Mouse (Mus musculus) CH12.LX (cell line): Measurements from ENCODE around the gene Macrod1. TPM values are rescaled to one million over a fixed set of nuclear protein-coding genes. Genes with fewer than 3 reads are reported as not detected.
A peak's percentile ranks its signal among the peaks of the same experiment; 100 is the strongest.

Source experiments
- DNase-seq: peaks from one replicate; pipeline ENCODE4 v3.0.0-alpha.2; 2013; ENCODE audit errors: extremely low read depth
- H3K27ac ChIP-seq: 2 replicates; pipeline ENCODE4 v1.5.1; 2012; ENCODE audit warnings: low read depth, mild to moderate bottlenecking, control low read depth, moderate library complexity; ENCODE audit not compliant: insufficient read depth
- H3K27me3 ChIP-seq: replicated peaks from 2 replicates; pipeline ENCODE3; 2012; ENCODE audit warnings: inconsistent platforms
- H3K36me3 ChIP-seq, 2 experiments: replicated peaks in 1 of 2; 2 replicates each; pipeline versions ENCODE3 to v1.6.1; 2012; ENCODE audit warnings: inconsistent platforms in 1 of 2, low read length in 1 of 2, mild to moderate bottlenecking in 1 of 2, mixed read lengths in 1 of 2, moderate library complexity in 1 of 2; ENCODE audit not compliant: control insufficient read depth in 1 of 2, insufficient read depth in 1 of 2
- H3K4me1 ChIP-seq, 2 experiments: 2 replicates each; pipeline ENCODE4 v1.6.1; 2012; ENCODE audit warnings: inconsistent platforms in 1 of 2, moderate library complexity in 1 of 2; ENCODE audit not compliant: insufficient read depth in 2 of 2, control insufficient read depth in 1 of 2
- H3K4me2 ChIP-seq: 2 replicates; pipeline ENCODE4 v1.6.1; 2012; ENCODE audit warnings: low read depth, mild to moderate bottlenecking, control low read depth; ENCODE audit not compliant: poor library complexity, insufficient read depth, severe bottlenecking
- H3K4me3 ChIP-seq, 3 experiments: fragments of 150-350 bp in 1 of 3; sonication (generic) in 1 of 3; replicated peaks in 1 of 3; 2 replicates each; pipeline versions ENCODE3 to v1.5.1; 2011 to 2012; ENCODE audit warnings: low read depth in 2 of 3, low read length in 2 of 3, mild to moderate bottlenecking in 2 of 3, moderate library complexity in 2 of 3, control low read depth in 1 of 3, improper control_type of control experiment in 1 of 3, inconsistent platforms in 1 of 3, mixed read lengths in 1 of 3; ENCODE audit not compliant: poor library complexity in 1 of 3
- H3K79me2 ChIP-seq: replicated peaks from 2 replicates; pipeline ENCODE4 v1.6.1; 2012; ENCODE audit warnings: mild to moderate bottlenecking, moderate library complexity; ENCODE audit not compliant: control insufficient read depth, poor library complexity, insufficient read depth, severe bottlenecking; ENCODE audit errors: extremely low read depth
- H3K9ac ChIP-seq: 2 replicates; pipeline ENCODE4 v1.6.1; 2012; ENCODE audit warnings: low read depth, mild to moderate bottlenecking, control low read depth, moderate library complexity; ENCODE audit not compliant: insufficient read depth
- H3K9me3 ChIP-seq: replicated peaks from 2 replicates; pipeline ENCODE3; 2012; ENCODE audit warnings: low read length, inconsistent platforms, mixed read lengths
- CTCF ChIP-seq, 2 experiments: IDR thresholded peaks in 1 of 2; conservative IDR thresholded peaks in 1 of 2; 2 replicates each; pipeline ENCODE4 v1.5.1; 2011 to 2012; ENCODE audit warnings: low read depth in 2 of 2, low read length in 2 of 2, improper control_type of control experiment in 1 of 2, inconsistent platforms in 1 of 2, mild to moderate bottlenecking in 1 of 2, moderate library complexity in 1 of 2
- EP300 ChIP-seq: IDR thresholded peaks from 2 replicates; pipeline ENCODE4 v1.6.1; 2011; ENCODE audit warnings: low read length, improper control_type of control experiment
- HCFC1 ChIP-seq: IDR thresholded peaks from 2 replicates; pipeline ENCODE4 v1.6.1; 2012; ENCODE audit warnings: low read depth, mild to moderate bottlenecking, inconsistent platforms, low read length, improper control_type of control experiment
- IRF4 ChIP-seq: IDR thresholded peaks from 2 replicates; pipeline ENCODE4 v1.6.1; 2014; ENCODE audit warnings: low read depth, mild to moderate bottlenecking, inconsistent platforms, low read length, improper control_type of control experiment
- JUN ChIP-seq: IDR thresholded peaks from 2 replicates; pipeline ENCODE4 v1.6.1; 2011; ENCODE audit warnings: low read depth, mild to moderate bottlenecking, low read length, improper control_type of control experiment, moderate library complexity; ENCODE audit not compliant: insufficient read depth
- KAT2A ChIP-seq: IDR thresholded peaks from 2 replicates; pipeline ENCODE4 v1.6.1; 2012; ENCODE audit warnings: low read length, improper control_type of control experiment, inconsistent platforms; ENCODE audit not compliant: insufficient replicate concordance
- MEF2A ChIP-seq: IDR thresholded peaks from 2 replicates; pipeline ENCODE4 v1.6.1; 2014; ENCODE audit warnings: low read depth, mild to moderate bottlenecking, inconsistent platforms, low read length, improper control_type of control experiment, borderline replicate concordance
- MYC ChIP-seq: IDR thresholded peaks from 2 replicates; pipeline ENCODE4 v1.6.1; 2011; ENCODE audit warnings: low read depth, mild to moderate bottlenecking, improper control_type of control experiment, low read length
- PAX5 ChIP-seq: IDR thresholded peaks from 2 replicates; pipeline ENCODE4 v1.6.1; 2012; ENCODE audit warnings: low read length, inconsistent platforms, mixed read lengths
- POLR2A ChIP-seq: IDR thresholded peaks from 2 replicates; pipeline ENCODE4 v1.6.1; 2011; ENCODE audit warnings: low read depth, mild to moderate bottlenecking, improper control_type of control experiment, low read length
- RAD21 ChIP-seq: IDR thresholded peaks from 2 replicates; pipeline ENCODE4 v1.6.1; 2011; ENCODE audit warnings: low read depth, mild to moderate bottlenecking, low read length, improper control_type of control experiment, moderate library complexity
- RCOR1 ChIP-seq: conservative IDR thresholded peaks from 2 replicates; pipeline ENCODE4 v1.6.1; 2012; ENCODE audit warnings: low read depth, mild to moderate bottlenecking, inconsistent platforms, low read length, improper control_type of control experiment
- SMC3 ChIP-seq: IDR thresholded peaks from 2 replicates; pipeline ENCODE4 v1.6.1; 2011; ENCODE audit warnings: low read depth, low read length, improper control_type of control experiment
- TCF12 ChIP-seq: IDR thresholded peaks from 2 replicates; pipeline ENCODE4 v1.6.1; 2014; ENCODE audit warnings: low read depth, mild to moderate bottlenecking, inconsistent platforms, low read length, improper control_type of control experiment
- dilution Hi-C: fragments of 300-500 bp; cut with MboI; formaldehyde crosslinking; loops from 2 replicates; pipeline ENCODE4 v1.14.3; 2020; ENCODE audit warnings: low sequenced_read_pairs; ENCODE audit not compliant: extremely low pct_unique_long_range_greater_than_20kb, extremely low pct_ligation_motif_present
- in situ Hi-C: fragments of 300-500 bp; cut with MboI; formaldehyde crosslinking; loops from 3 replicates; pipeline ENCODE4 v1.14.3; 2019; ENCODE audit warnings: low sequenced_read_pairs, low pct_ligation_motif_present, low pct_unique_long_range_greater_than_20kb, mixed read lengths
- polyA plus RNA-seq: library from polyadenylated mRNA; unstranded; fragments of >175 nt; gene quantifications from 2 replicates; pipeline ENCODE4 v1.2.1, GENCODE M21; 2012; ENCODE audit warnings: low read depth; ENCODE audit not compliant: insufficient read length
- total RNA-seq, 2 experiments: library from RNA; depleted of rRNA; stranded (reverse); fragments of 300-350 nt in 1 of 2; fragments of >200 nt in 1 of 2; gene quantifications; 2 replicates each; pipeline ENCODE4 v1.2.3; 2012 to 2014

Macrod1 gene
- total and polyA plus RNA-seq, 3 experiments: 1.0 TPM; not detected in 2

- Histone ChIP-seq H3K4me2 (no peak overlapping the region), H3K9ac (no peak overlapping the region), H3K79me2 (no peaks in the 10 kb centered on the region), H3K36me3 (no peaks in the 10 kb centered on the region), H3K4me3 (no peak overlapping the region), H3K27me3 (peaks cover 63% of the 10 kb centered on the region), H3K27ac (no peak overlapping the region)
- in situ Hi-C loops: loop anchor here (25.0 kb wide), 1 partner anchor 344 kb away; the partner anchor contains the start of gene 2700081O15Rik
- dilution Hi-C loops: no loop called here
- TF ChIP-seq MYC: no peak
- peak; percentile 79 for TF ChIP-seq RAD21
- no peak for TF ChIP-seq RCOR1
- peak; percentile 82 for TF ChIP-seq SMC3
- peak; percentile 40 to 87; a peak in 3 of 4 replicates for TF ChIP-seq CTCF (conservative IDR thresholded peaks at IDR 0.05 in 1 of 2, IDR thresholded peaks at IDR 0.05 in 1 of 2; ENCODE audit: low read depth in 2 of 2, low read length in 2 of 2)
- peak; percentile 9; the same call in 1 of the 2 replicates for TF ChIP-seq IRF4
- no peak for TF ChIP-seq HCFC1
- TF ChIP-seq, all 38 proteins: peak for 4
- H3K4me1 ChIP-seq: peaks cover 12 to 14% of the 10 kb centered on the region in 2 experiments
- H3K9me3 ChIP-seq: no peaks in the 10 kb centered on the region
- DNase-seq: peak; percentile 61
These were observed 11.5 kb downstream of the Macrod1 start for GRCm38 (mm10) chr19:7068136-7068535.

GRCm38 (mm10) chr19:7068661-7069531 lies 12.3 kb downstream of the Macrod1 start:
- Histone ChIP-seq H3K4me3 (no peak overlapping the region), H3K4me1 (peaks cover 12 to 14% of the 10 kb centered on the region in 2 experiments), H3K4me2 (no peak overlapping the region), H3K79me2 (no peaks in the 10 kb centered on the region), H3K9me3 (no peaks in the 10 kb centered on the region), H3K27ac (no peak overlapping the region), H3K9ac (no peak overlapping the region), H3K27me3 (peaks cover 61% of the 10 kb centered on the region), H3K36me3 (no peaks in the 10 kb centered on the region)
- no peak for DNase-seq
- TF ChIP-seq POLR2A (no peak), PAX5 (no peak), JUN (no peak), KAT2A (no peak), EP300 (no peak), TCF12 (no peak), MEF2A (no peak)
- in situ Hi-C loops (loop anchor here (25.0 kb wide), 1 partner anchor 343 kb away; the partner anchor contains the start of gene 2700081O15Rik), dilution Hi-C loops (no loop called here)
